Mouse (Mus musculus): ENCODE measurements around the gene Axdnd1.

Axdnd1 gene

DNA sequence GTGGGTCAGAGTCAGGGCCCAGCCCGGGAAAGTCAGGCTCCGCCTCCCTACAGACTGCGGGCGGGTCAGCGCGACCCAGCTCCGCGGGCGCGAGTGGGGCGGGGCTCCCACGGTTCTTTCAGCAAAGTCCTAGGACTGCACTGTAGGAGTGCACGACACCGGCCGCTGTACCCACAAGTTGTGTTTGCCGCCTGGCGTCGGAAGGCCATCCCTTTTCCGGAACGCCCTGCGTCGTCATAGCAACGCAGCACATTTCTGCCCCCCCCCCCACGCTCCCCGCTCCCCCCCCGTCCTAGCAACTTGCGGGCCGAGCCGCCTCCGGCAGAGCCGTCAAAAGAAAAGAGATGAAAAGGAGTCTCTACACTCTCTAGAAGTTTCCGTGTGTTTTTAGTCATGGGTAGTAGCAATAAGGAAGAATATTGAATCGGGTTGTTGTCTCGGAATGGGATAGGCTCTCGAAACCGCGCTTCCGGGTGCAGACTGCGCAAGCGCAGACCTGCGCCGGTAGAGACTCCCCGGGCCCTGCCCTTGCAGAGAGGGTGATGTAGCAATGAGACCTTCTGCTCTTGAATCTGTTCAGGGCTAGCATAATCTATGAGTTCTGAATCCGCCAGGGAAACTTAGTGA, at the start of gene Axdnd1:
TSS of gene Axdnd1 (minus strand) at position 489 of the 627 bp plus-strand sequence.
- peak; percentile 90 for DNase-seq (ENCODE audit: low spot score)

DNA sequence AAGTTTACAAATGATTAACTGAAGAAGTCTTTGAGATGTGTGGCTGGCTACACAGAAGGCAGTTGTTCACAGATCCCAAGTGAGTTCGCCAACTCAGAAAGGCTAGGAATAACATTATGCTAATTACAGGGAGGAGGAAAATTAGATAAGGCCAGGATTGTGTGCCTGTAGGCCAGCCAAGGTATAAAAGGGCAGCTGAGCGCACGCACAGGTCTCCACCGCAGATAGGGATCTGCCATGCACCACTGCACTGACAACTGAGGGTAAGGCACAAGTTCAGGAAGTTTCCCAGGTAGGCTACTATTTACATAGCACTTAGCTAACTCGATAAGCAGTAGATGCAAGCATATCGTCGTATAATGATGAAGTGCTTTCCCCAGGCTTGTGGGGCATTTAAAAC, 49.6 kb upstream of the Axdnd1 start:
- peak; percentile 62 for DNase-seq (ENCODE audit: low spot score)

DNA sequence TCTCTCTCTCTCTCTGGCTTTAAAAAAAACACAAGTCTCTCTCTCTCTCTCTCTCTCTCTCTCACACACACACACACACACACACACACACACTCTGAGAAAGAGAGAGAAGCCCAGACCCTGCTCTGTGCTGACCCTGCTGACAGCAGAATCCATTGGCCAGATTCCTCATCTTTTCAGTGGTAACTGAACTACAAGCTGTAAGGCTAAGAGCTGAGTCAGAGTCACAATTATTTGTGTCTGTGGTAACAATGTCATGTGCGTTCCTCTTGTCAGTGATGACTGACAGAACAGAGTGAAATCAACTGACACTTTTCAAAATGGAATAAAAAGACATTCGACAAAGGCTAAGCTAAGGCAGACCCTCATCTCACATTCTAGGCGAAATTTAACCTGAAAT, 47.6 kb upstream of the Axdnd1 start:
- no peak for DNase-seq (ENCODE audit: low spot score)

DNA sequence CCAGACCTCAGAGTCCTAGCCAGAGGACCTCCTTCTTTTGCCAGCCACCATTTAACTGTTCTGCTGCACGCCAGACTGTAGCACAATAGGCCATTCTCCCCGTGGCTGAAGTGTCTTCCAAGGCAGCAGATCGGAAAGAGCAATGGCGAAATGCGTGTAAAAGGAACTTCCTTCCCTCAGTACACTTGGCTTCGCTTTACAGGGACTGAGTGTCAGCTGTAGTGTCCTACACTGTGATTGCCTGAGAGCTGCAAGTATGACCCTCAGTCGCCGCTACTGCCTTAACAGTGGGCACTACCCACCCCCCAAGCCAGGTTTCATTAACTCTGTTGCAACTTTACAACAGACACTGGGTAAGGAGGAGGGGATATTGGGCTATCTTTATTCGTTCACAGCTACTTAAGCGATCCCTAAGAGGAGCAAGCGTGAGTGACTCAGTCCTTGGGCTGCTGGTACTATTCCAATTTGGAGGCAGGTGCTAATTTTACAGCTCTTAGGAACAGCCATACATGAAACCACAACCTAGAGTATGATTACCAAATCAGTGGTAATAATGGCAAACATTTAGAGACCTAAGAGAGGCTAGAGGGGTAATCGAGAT, 46.8 kb upstream of the Axdnd1 start:
- DNase-seq (ENCODE audit: low spot score) = no peak

DNA sequence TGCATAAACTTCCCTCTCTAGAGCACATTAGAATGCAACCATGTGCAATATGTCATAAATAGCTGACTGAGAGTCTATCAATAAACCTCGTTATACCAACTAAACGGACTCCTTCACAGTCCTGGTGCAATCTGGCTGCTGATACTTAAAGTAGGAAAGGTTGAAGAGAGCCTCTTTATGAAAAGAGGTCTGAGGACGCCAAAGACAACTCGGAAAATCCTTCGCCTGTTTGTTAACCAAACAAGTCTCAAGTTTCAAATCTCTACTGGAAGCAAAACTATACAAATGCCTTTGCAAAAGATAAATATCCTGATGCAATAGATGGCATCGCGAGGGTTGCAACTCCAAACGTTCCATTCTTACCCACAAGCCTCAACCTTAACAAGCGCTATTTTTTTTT, 44.0 kb upstream of the Axdnd1 start:
- no peak for DNase-seq (ENCODE audit: low spot score)

DNA sequence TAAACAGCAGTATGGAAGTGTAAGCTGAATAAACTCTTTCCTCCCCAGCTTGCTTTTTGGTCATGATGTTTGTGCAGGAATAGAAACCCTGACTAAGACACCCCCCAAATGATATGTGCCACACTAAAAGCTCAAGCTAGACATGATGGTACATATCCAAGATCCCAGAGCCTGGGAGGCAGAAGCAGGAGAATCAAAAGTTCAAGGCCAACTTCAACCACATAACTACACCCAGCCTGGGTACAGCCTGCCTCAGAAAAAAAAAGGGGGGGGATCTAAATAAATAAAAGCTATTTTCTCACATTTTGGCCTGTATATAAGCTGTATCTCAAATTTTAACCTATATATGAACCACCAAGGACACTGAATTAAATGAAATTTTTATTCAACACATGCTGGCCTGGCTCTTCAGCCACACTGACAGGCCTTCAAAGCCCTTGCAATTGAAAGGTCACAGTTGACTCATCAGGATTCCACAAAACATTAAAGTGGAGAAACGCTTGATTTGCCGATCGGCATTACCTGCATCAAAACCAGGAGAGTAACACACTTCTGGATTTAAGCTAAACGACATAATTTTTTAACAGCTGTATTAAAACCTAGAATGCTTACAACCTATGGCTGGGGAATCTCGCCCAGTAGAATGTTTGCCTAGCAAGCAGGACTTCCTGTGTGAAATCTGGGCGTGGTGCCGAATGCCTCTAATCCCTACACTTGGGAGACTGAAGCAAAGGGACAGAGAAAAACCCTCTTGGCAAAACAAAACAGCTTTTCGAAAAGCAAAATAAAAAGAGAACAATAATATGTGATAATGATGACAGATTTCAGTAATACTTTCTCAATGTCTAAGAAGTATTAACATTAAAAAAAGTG, 43.3 kb upstream of the Axdnd1 start:
- DNase-seq (ENCODE audit: low spot score) = peak; percentile 56

DNA sequence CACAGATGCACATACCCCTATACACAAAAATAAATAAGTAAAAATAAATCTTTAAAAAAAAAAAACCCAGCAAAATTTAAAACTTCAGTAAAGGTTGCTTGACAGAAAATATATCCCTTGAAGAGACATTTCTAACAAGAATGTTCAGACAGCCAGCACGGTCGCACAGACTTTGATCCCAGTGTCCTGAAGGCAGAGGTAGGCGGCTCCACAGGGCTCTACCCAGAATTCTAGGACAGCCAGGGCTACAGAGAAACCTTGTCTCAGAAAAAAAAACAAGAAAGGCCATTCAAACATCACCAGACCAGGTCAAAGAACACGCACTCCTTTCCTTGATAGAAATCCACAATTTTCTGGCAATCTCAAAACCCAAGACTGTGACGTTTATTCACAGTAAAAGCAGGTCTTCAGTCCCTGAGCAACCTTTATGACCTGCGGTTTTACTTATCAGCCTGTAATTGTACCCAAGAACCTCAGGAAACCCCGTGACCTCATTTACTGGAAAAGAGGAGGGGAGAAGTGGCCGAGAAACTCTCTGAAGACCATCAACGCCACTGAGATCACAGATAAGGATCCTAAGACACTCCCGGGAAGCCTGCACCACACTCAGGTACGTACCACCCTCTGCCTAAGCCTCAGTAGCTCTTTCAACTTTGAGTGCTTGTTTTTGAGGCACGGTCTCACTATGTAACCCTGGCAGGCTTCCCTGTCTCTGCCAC, 41.5 kb upstream of the Axdnd1 start:
- DNase-seq (ENCODE audit: low spot score) = no peak

DNA sequence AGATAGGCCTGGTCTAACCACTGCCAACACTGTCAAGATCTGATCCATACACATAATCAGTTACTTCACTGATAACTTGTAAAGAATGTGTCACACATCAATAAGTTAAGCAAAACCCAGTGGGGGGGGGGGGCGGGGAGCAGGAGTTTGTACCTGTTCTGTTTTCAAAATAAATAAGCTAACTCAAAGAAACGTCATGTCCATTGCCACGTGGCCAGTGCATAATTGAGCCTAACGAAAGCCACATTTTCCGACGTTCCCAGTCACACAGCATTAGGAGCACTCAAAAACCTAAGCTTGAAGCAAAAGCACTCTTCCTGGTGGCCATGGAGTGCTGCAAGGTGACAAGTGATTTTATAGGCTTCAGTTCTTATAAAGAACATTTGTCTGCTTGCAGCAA, 40.1 kb upstream of the Axdnd1 start:
- no peak for DNase-seq (ENCODE audit: low spot score)

DNA sequence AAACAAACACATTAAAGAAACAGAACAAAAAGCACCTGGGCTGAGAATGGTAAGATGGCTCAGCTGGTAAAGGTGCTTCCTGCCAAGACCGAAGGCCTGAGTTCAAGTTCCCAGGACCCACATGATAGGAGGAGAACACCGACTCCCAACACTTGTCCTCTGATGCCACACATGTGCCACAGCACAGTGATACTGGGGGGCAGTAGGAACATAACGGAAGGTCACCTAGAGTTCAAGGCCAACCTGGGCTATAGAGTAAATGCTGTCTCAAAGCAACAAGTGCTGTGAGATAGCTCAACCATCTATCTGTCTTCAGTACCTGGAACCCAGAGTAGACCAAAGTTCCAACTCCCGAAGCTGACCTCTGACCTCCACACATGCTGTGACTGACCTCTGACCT, 39.3 kb upstream of the Axdnd1 start:
- no peak for DNase-seq (ENCODE audit: low spot score)

DNA sequence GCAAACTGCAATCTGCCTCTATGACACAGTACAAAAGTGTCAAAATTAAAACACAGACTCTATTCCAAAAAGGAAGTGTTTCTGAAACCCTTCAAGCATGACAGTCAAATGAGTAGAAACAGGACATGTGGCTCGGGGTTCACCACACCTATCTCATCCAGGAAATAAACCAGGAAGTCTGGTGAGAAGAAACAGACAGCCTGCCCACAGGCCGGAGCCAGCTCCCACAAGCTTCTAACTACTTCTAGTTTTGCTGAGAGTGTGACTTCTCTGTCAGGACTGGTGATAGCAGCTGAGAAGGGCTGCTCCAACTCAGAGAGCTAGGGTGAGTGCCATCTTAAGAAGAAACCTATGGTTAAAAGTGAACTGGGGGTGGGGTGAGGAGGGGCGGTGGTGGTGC, 38.7 kb upstream of the Axdnd1 start:
- DNase-seq (ENCODE audit: low spot score) = no peak

DNA sequence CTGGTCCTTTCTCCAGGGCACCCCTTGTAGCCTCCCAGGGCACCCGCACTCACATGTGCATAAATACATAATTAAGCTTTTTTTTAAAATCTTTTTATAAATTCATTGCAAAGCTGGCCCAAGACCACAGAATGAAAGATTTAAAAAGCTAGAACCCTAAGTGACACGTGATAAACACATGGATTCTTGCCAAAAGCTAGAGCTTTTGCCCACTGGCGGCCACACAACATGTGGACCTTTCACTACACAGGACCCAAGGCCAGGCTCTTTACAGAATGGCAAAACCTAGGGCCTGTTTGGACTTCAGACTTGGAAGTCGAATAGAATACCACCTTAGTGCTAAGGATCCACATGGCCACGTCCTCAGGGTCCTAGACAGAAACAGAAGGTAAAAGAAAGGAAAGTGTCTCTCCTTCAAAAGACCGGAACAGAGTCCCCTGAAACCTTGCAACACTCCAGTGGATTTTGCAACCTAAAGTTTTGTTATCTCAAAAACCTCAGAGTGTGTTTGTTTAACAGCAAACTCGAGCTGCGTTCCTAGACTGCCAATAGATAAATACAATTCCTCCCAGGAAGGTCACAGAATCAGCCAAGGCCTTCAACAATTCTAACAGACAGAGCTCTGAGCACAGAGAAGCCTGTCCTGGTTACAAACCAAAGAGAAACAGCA, 37.6 kb upstream of the Axdnd1 start:
- no peak for DNase-seq (ENCODE audit: low spot score)

DNA sequence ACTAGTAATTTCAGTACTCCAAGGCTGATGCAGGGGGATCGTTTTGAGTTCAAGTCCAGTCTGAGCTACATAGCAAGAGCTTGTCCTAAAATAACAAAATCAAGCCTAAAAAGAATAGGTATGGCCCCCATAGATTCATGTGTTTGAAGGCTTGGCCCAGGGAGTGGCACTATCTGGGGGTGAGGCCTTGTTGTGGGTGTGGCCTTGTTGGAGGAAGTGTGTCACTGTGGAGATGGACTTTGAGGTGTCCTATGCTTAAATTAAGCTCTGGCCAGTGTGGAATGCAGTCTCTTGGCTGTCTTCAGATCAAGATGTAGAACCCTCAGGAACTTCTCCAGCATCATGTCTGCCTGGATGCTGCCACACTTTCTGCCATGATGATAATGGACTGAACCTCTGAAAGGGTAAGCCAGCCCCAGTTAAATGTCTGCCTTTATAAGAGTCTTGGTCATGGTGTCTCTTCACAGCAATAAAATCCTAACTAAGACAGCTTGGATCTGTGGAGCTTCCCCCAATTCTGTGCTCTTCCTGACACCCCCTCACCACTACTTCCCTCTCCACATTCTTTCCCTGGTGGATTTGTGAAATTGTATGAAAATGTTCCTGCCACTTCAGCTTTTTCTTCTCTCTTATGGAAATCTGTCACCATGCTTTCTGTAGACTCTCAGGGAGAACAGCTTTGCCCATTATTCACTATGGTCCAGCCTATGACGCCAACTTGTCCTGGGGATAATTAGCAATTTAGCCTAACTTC, 34.2 kb upstream of the Axdnd1 start:
- no peak for DNase-seq (ENCODE audit: low spot score)

DNA sequence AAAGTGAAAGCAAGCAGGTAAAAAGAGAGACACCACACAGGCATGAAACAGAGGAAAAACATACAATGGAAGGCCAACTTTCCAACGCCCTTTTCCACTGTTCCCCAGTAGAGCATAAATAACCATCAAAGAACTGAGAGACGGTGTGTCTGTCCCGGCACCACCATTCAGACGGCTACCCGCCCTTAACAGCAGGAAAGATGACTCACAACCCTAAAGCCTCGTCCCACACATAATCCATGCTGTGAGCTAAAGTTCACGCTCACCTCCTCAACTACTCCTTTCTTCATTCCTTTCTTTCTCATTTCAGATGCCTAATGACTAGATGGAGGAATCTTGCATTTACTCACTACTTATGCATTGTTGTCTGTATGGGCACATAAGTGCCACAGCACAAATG, 33.4 kb upstream of the Axdnd1 start:
- DNase-seq (ENCODE audit: low spot score) = no peak

DNA sequence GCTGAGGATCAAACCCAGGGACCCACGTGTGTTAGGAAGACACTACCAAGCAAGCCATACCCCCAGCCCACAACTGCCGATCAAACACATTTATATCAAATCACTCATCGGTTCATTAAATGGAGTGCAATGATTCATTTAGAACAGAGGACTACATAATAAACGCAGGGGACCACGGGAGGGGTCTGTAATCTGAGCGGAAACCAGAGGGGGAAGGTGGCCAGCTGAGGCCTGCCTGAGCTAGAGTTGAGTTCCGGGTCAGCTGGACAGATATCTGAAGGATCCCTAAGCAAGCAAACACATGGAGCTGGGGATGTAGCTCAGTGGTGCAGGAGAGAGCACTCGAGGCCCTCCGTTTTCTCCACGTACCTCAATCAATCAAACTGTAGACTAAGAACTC, 32.9 kb upstream of the Axdnd1 start:
- DNase-seq (ENCODE audit: low spot score) = no peak

DNA sequence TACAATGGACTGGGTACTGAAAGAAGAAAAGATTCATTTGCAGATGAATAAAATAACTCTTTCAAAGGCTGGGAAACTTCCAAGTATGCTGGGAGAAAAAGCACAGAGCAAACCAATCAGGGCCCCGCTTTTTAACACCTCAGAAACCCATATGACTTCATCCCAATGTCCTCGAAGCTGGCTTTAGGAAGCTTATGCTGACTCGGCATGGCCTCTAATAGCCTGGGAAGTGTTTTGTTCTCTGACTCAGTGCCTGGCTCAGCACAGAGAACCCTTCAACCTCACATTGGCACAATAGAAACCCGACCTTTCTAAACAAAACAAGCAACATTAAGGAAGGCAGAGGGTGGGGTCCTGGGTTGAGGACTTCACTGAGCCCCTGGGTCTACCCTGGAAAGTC, 29.5 kb upstream of the Axdnd1 start:
- DNase-seq (ENCODE audit: low spot score) = no peak

DNA sequence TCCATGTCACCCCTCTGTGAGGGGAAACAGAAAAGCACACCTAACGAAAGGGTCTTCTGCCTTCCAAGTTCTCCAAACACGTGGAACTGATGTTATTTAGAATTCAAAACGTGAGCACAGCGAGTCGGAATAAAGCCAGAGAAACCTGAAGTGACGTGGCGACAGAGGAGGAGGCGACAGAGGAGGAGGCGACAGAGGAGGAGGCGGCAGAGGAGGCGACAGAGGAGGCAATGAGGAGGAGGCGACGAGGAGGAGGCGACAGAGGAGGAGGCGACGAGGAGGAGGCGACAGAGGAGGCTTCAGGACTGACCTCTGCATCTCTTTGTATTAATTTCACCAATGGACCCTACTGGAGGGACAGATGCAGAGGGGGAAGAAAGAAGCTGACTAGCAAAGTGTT, 28.7 kb upstream of the Axdnd1 start:
- no peak for DNase-seq (ENCODE audit: low spot score)

DNA sequence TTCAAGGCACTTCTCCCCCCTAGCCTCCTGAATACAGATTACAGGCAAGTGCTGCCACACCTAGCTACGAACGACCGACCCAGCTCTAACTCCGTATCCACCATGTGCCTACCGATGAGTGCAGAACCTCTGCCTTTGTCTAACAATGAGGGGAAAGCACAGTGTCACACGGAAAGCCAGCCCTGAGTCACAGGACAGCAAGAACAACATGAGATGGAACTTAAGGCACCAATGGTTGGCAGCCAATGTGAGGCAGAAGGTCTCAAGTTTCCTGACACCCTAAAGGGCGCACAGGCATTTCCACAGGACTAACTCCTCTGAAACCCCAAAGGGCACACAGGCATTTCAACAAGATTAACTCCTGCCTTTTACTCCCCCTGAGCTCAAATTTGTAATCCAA, 28.1 kb upstream of the Axdnd1 start:
- no peak for DNase-seq (ENCODE audit: low spot score)

DNA sequence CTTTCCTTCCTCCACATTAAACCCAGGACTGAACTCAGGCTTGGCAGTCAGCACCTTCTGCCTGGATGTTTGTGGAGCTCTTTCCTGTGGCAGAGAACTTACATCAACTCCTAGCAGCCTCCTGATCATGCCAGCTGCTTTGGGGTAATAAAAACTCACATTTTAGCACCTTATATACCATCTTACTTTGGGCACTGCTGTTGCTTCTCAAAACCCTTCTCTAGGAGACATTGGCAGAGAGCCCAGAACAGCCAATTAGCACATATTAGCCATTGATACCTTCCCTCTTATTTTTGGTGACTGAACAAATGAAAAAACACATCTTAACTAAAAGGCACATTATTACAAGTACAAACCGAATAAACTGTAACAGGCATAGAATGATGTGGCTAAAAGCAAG, 24.1 kb upstream of the Axdnd1 start:
- DNase-seq (ENCODE audit: low spot score) = no peak

DNA sequence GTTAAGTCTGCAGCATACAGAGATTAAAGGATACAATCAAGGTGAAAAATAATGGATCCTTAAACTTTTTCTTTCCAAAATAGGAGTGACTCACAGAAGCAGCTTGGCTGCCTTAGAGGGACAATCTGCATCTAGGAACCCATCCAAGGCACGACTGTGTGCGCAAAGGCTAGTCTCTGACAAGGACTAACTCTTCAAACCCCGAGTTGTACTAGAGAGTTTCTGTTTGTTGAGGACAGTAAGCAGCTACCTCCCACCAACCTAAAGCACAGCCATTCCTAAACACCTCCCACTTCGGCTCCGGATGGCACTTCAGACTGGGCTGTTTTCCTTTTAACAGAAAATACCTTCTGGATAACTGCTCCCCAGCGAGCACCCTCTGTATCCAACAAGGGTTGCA, 21.8 kb upstream of the Axdnd1 start:
- DNase-seq (ENCODE audit: low spot score) = no peak

DNA sequence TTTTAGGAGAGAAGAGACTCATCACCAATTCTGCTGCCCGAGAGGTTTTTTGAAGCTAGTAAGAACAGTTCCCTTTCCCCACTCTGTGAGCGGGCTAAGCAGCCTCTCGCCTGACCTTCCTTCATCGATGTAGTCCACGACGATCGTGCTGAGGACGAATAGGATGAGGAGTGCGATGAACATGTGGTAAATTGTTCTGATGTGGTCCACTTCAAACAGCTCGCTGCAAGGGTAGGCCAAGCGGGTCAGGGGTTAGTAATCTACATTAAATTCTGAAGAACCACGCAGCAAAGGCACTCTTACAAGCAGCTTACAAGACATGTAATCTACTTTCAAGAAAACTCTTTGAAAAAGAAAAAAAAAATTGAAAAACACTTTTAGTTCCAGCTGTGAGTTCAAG, 21.3 kb upstream of the Axdnd1 start:
- no peak for DNase-seq (ENCODE audit: low spot score)

DNA sequence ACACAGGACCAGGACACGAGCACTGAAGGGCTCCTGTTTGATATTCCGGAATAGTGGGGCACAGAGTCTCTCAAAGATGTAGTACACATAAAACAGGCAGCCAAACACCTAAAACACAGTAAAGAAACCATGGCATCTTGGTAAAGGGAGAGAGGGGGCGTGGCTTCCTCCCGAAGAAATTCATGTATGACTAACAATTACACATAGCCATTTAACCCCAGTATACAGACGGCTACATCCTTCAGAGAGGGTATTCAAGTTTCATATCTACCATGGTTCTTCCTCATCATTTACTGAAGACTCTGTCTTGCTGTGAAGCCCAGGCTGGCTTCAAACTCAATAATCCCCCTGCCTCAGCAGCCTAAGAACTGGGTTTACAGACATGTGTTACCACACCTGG, 16.8 kb upstream of the Axdnd1 start:
- DNase-seq (ENCODE audit: low spot score) = no peak
